Comparison of ENCODE assay signal across 22 mouse cellular contexts in genomic region chr1:172527431-172527830, GRCm38 (mm10). TPM values are rescaled to one million over a fixed set of nuclear protein-coding genes. Genes with fewer than 3 reads are reported as not detected.
DNase-seq lines count a peak whose midpoint lies in the region; ATAC-seq and TF ChIP-seq lines count a peak whose summit lies in the region.
"Had no signal": no experiment of that assay in that cellular context is flagged by ENCODE, and none has a peak within 500 bp of the region (broad histone marks: within the 10 kb centered on the region; RNA-seq: fewer than 3 reads in every experiment).

No protein-coding gene starts in this region.

- H3K4me1 ChIP-seq in heart, embryonic 11.5 days (ENCODE audit: control insufficient read depth, insufficient read depth, low read length) = peaks cover 13% of the 10 kb centered on the region; the same call in 1 of the 2 replicates
- H3K4me1 ChIP-seq in heart, embryonic 15.5 days (replicated peaks) = peaks cover 32% of the 10 kb centered on the region
- H3K4me1 ChIP-seq in heart, postnatal 0 days (ENCODE audit: control insufficient read depth, insufficient read depth) = peaks cover 3% of the 10 kb centered on the region; the same call in 1 of the 2 replicates
- no peaks in the 10 kb centered on the region for H3K4me1 ChIP-seq in hindbrain, embryonic 11.5 days (replicated peaks; ENCODE audit: control insufficient read depth, insufficient read depth, low read length)

- H3K4me3 ChIP-seq in gastrocnemius, adult 2 months = no peak overlapping the region
- H3K4me3 ChIP-seq in heart, embryonic 11.5 days (ENCODE audit: low read depth, low read length) = no peak overlapping the region
- H3K4me3 ChIP-seq in heart, embryonic 15.5 days = no peak overlapping the region
- H3K4me3 ChIP-seq in heart, postnatal 0 days (ENCODE audit: low read depth, low read length) = no peak overlapping the region
- no peak overlapping the region for H3K4me3 ChIP-seq in hindbrain, embryonic 11.5 days (ENCODE audit: low read depth, low read length)
- H3K4me3 ChIP-seq: embryonic facial prominence, embryonic 12.5 days; forebrain, embryonic 15.5 days; hindbrain, embryonic 12.5 days had no signal

- H3K9ac ChIP-seq in heart, embryonic 11.5 days (ENCODE audit: low read depth, low read length) = no peak overlapping the region
- no peak overlapping the region for H3K9ac ChIP-seq in heart, embryonic 15.5 days
- H3K9ac ChIP-seq in heart, postnatal 0 days (replicated peaks; ENCODE audit: low read depth, low read length) = no peak overlapping the region
- no peak overlapping the region for H3K9ac ChIP-seq in hindbrain, embryonic 11.5 days (ENCODE audit: low read depth, low read length)
- H3K9ac ChIP-seq: embryonic facial prominence, embryonic 12.5 days; forebrain, embryonic 15.5 days; hindbrain, embryonic 12.5 days had no signal

- peak overlapping the region; percentile 53; the same call in 1 of the 2 replicates for H3K4me2 ChIP-seq in heart, embryonic 11.5 days
- no peak overlapping the region; the same call in 1 of the 2 replicates for H3K4me2 ChIP-seq in heart, embryonic 15.5 days
- H3K4me2 ChIP-seq in heart, postnatal 0 days (ENCODE audit: low read depth, low read length) = 0 out of 2 replicates have a peak overlapping the region, but pooled peaks have one; percentile 49
- H3K4me2 ChIP-seq in hindbrain, embryonic 11.5 days (replicated peaks; ENCODE audit: low read depth, low read length) = no peak overlapping the region
- H3K4me2 ChIP-seq: embryonic facial prominence, embryonic 12.5 days; forebrain, embryonic 15.5 days; hindbrain, embryonic 12.5 days had no signal

- no peak for ATAC-seq in heart, embryonic 11.5 days (replicated peaks; ENCODE audit: insufficient number of reproducible peaks, low FRiP score, low TSS enrichment)
- no peak for ATAC-seq in heart, embryonic 15.5 days (replicated peaks; ENCODE audit: insufficient number of reproducible peaks, insufficient read depth, low FRiP score, low read depth)
- ATAC-seq in heart, postnatal 0 days (ENCODE audit: insufficient read depth, low read depth) = no peak
- no peak for ATAC-seq in hindbrain, embryonic 11.5 days (ENCODE audit: low FRiP score)
- ATAC-seq: forebrain, embryonic 15.5 days; hindbrain, postnatal 0 days had no signal

- WGBS in heart, embryonic 11.5 days (ENCODE audit: insufficient replicate concordance) = 88% methylated on average over 10 of the region's 10 CpGs
- whole genome bisulfite sequencing in heart, embryonic 15.5 days = 86% methylated on average over 10 of the region's 10 CpGs
- 87% methylated on average over 10 of the region's 10 CpGs for WGBS in heart, postnatal 0 days
- 95% methylated on average over 10 of the region's 10 CpGs for WGBS in hindbrain, embryonic 11.5 days

- H3K27ac ChIP-seq in gastrocnemius, adult 2 months = peak overlapping the region; percentile 80; the same call in 1 of the 2 replicates
- H3K27ac ChIP-seq in heart, embryonic 11.5 days (ENCODE audit: low read depth, low read length) = peak overlapping the region; percentile 88
- H3K27ac ChIP-seq in heart, embryonic 15.5 days = peak overlapping the region; percentile 82
- peak overlapping the region; percentile 88; the same call in 1 of the 2 replicates for H3K27ac ChIP-seq in heart, postnatal 0 days (ENCODE audit: low read depth)
- no peak overlapping the region for H3K27ac ChIP-seq in hindbrain, embryonic 11.5 days (ENCODE audit: low read depth, low read length)
- H3K27ac ChIP-seq: embryonic facial prominence, embryonic 12.5 days; forebrain, embryonic 15.5 days; hindbrain, embryonic 12.5 days; hindbrain, postnatal 0 days had no signal

- intact Hi-C loops in gastrocnemius, adult 2 months (cut with DNase I) = no loop called here
- intact Hi-C loops in heart, postnatal 25 days (cut with DNase I) = loop anchor here (5.0 kb wide), 1 partner anchor 35 kb away; no protein-coding TSS in a partner anchor

- no peak for TF ChIP-seq CTCF in gastrocnemius, adult 2 months (IDR thresholded peaks at IDR 0.05)
- TF ChIP-seq CTCF in heart, postnatal 0 days (IDR thresholded peaks at IDR 0.05; ENCODE audit: low read depth) = no peak

- no peaks in the 10 kb centered on the region for H3K9me3 ChIP-seq in heart, embryonic 11.5 days (replicated peaks; ENCODE audit: control insufficient read depth, low read length)
- H3K9me3 ChIP-seq in heart, embryonic 15.5 days (replicated peaks) = no peaks in the 10 kb centered on the region
- no peaks in the 10 kb centered on the region for H3K9me3 ChIP-seq in heart, postnatal 0 days (replicated peaks; ENCODE audit: control insufficient read depth, low read length)
- H3K9me3 ChIP-seq in hindbrain, embryonic 11.5 days (ENCODE audit: control insufficient read depth, low read length) = no peaks in the 10 kb centered on the region
- H3K9me3 ChIP-seq: embryonic facial prominence, embryonic 12.5 days; forebrain, embryonic 15.5 days; G1E; hindbrain, embryonic 12.5 days had no signal

- peaks cover 5% of the 10 kb centered on the region for H3K27me3 ChIP-seq in heart, embryonic 11.5 days (ENCODE audit: control insufficient read depth, insufficient read depth, low read length)
- H3K27me3 ChIP-seq in heart, embryonic 15.5 days = peaks cover 22% of the 10 kb centered on the region
- H3K27me3 ChIP-seq in heart, postnatal 0 days (ENCODE audit: control insufficient read depth, insufficient read depth, low read length) = peaks cover 24% of the 10 kb centered on the region; the same call in 1 of the 2 replicates
- H3K27me3 ChIP-seq in hindbrain, embryonic 11.5 days (ENCODE audit: control insufficient read depth, insufficient read depth, low read length) = no peaks in the 10 kb centered on the region

- H3K36me3 ChIP-seq in heart, embryonic 11.5 days (ENCODE audit: control insufficient read depth, insufficient read depth, low read length) = no peaks in the 10 kb centered on the region
- no peaks in the 10 kb centered on the region for H3K36me3 ChIP-seq in heart, embryonic 15.5 days
- H3K36me3 ChIP-seq in heart, postnatal 0 days (replicated peaks; ENCODE audit: control insufficient read depth, insufficient read depth, low read length) = no peaks in the 10 kb centered on the region
- no peaks in the 10 kb centered on the region for H3K36me3 ChIP-seq in hindbrain, embryonic 11.5 days (ENCODE audit: control insufficient read depth, insufficient read depth, low read length)
- H3K36me3 ChIP-seq: embryonic facial prominence, embryonic 12.5 days; forebrain, embryonic 15.5 days; G1E; hindbrain, embryonic 12.5 days had no signal

- TF ChIP-seq EP300 in heart, postnatal 0 days (IDR thresholded peaks at IDR 0.05; ENCODE audit: low read depth) = no peak

- no peak for DNase-seq in gastrocnemius, adult 2 months
- no peak for DNase-seq in gastrocnemius, postnatal 4 days (ENCODE audit: low spot score in 2 of 2)
- DNase-seq in heart, adult 8-10 months (ENCODE audit: low spot score) = no peak
- no peak for DNase-seq in heart, postnatal 25 days (ENCODE audit: low spot score)
- DNase-seq in heart, postnatal 0 days (ENCODE audit: low spot score) = no peak
- DNase-seq in hindbrain, embryonic 11.5 days (ENCODE audit: low spot score) = no peak
- DNase-seq: adrenal gland, adult 8-10 months; adrenal gland, postnatal 36 days; cerebellum, adult 11 months; cerebellum, adult 8-10 months; cerebellum, postnatal 14 days; gastrocnemius, postnatal 10 days had no signal

RNA-seq across cellular contexts. Expression of gene Cfap45, which starts 6.8 kb away (rescaled TPM):
- total RNA-seq in gastrocnemius, adult 2 months (2021) = not detected
- 1 to 10 TPM; 1.3 to 1.8 TPM for total RNA-seq in gastrocnemius, postnatal 4 days (2021)
- 2.6 and 2.7 TPM in 2 replicates for polyA plus RNA-seq in heart, embryonic 11.5 days (2014; fragmentation: Nextera tagmentation; extraction: Ambion mirVana)
- total RNA-seq in heart, adult 8-10 months (2022) = under 1 TPM; 0.19 to 0.98 (median 0.46) TPM
- 2.3 and 3.3 TPM in 2 replicates for polyA plus RNA-seq in heart, embryonic 15.5 days (2015; fragmentation: Nextera tagmentation; extraction: Ambion mirVana)
- total RNA-seq in heart, postnatal 25 days (2021) = under 1 TPM; 0.34 to 0.39 TPM
- 3.6 and 6.6 TPM in 2 replicates for total RNA-seq in heart, postnatal 0 days (2014; rRNA removed; ENCODE audit: low replicate concordance)
- polyA plus RNA-seq in heart, postnatal 0 days (2015; fragmentation: Nextera tagmentation; extraction: Ambion mirVana) = 2.3 and 2.6 TPM in 2 replicates
- 3.7 and 4.8 TPM in 2 replicates for polyA plus RNA-seq in hindbrain, embryonic 11.5 days (2014; fragmentation: Nextera tagmentation; extraction: Ambion mirVana)
- polyA plus RNA-seq: G1E had no signal

RNA-seq across cellular contexts. Expression of gene Tagln2, which starts 27.6 kb away (rescaled TPM):
- total RNA-seq in gastrocnemius, adult 2 months (2021) = 10 to 100 TPM; 16.4 to 23.4 TPM
- 100 to 1,000 TPM; 146 to 158 TPM for total RNA-seq in gastrocnemius, postnatal 4 days (2021)
- 248 and 295 TPM in 2 replicates for polyA plus RNA-seq in heart, embryonic 11.5 days (2014; fragmentation: Nextera tagmentation; extraction: Ambion mirVana)
- total RNA-seq in heart, adult 8-10 months (2022) = 10 to 100 TPM; 37.8 to 77.3 (median 50.1) TPM
- 276 and 327 TPM in 2 replicates for polyA plus RNA-seq in heart, embryonic 15.5 days (2015; fragmentation: Nextera tagmentation; extraction: Ambion mirVana)
- 10 to 100 TPM; 75.4 to 87.9 TPM for total RNA-seq in heart, postnatal 25 days (2021)
- 235 and 276 TPM in 2 replicates for total RNA-seq in heart, postnatal 0 days (2014; rRNA removed; ENCODE audit: low replicate concordance)
- polyA plus RNA-seq in heart, postnatal 0 days (2015; fragmentation: Nextera tagmentation; extraction: Ambion mirVana) = 203 and 209 TPM in 2 replicates
- 41.1 and 43.4 TPM in 2 replicates for polyA plus RNA-seq in hindbrain, embryonic 11.5 days (2014; fragmentation: Nextera tagmentation; extraction: Ambion mirVana)

RNA-seq across cellular contexts. Expression of gene Vsig8, which starts 28.3 kb away (rescaled TPM):
- not detected for total RNA-seq in gastrocnemius, adult 2 months (2021)
- not detected for total RNA-seq in gastrocnemius, postnatal 4 days (2021)
- polyA plus RNA-seq in heart, embryonic 11.5 days (2014; fragmentation: Nextera tagmentation; extraction: Ambion mirVana) = 0.28 TPM in 1 of 2 replicates, not detected in the other
- total RNA-seq in heart, adult 8-10 months (2022) = not detected
- polyA plus RNA-seq in heart, embryonic 15.5 days (2015; fragmentation: Nextera tagmentation; extraction: Ambion mirVana) = 0.34 and 0.55 TPM in 2 replicates
- not detected for total RNA-seq in heart, postnatal 25 days (2021)
- total RNA-seq in heart, postnatal 0 days (2014; rRNA removed; ENCODE audit: low replicate concordance) = not detected in 2 replicates
- polyA plus RNA-seq in heart, postnatal 0 days (2015; fragmentation: Nextera tagmentation; extraction: Ambion mirVana) = 0.12 and 0.19 TPM in 2 replicates
- polyA plus RNA-seq in hindbrain, embryonic 11.5 days (2014; fragmentation: Nextera tagmentation; extraction: Ambion mirVana) = not detected in 2 replicates
- total RNA-seq: common myeloid progenitor, adult 5-6 weeks; G1E; gastrocnemius, postnatal 10 days had no signal
- polyA plus RNA-seq: CD4-positive, CD25-positive, alpha-beta regulatory T cell, adult 4 months; embryonic facial prominence, embryonic 12.5 days; forebrain, embryonic 11.5 days; G1E had no signal

RNA-seq across cellular contexts. Expression of gene Igsf9, which starts 45.8 kb away (rescaled TPM):
- total RNA-seq in gastrocnemius, adult 2 months (2021) = under 1 TPM in 1 of 2 experiments, not detected in 1; 0.67 TPM
- total RNA-seq in gastrocnemius, postnatal 4 days (2021) = 1 to 10 TPM; 1.7 to 2.3 TPM
- polyA plus RNA-seq in heart, embryonic 11.5 days (2014; fragmentation: Nextera tagmentation; extraction: Ambion mirVana) = 9.3 and 12.0 TPM in 2 replicates
- under 1 TPM; 0.12 to 0.87 (median 0.78) TPM for total RNA-seq in heart, adult 8-10 months (2022)
- 2.9 and 7.7 TPM in 2 replicates for polyA plus RNA-seq in heart, embryonic 15.5 days (2015; fragmentation: Nextera tagmentation; extraction: Ambion mirVana)
- total RNA-seq in heart, postnatal 25 days (2021) = under 1 TPM; 0.25 to 0.55 TPM
- total RNA-seq in heart, postnatal 0 days (2014; rRNA removed; ENCODE audit: low replicate concordance) = 3.2 and 15.5 TPM in 2 replicates
- polyA plus RNA-seq in heart, postnatal 0 days (2015; fragmentation: Nextera tagmentation; extraction: Ambion mirVana) = 0.75 and 0.78 TPM in 2 replicates
- polyA plus RNA-seq in hindbrain, embryonic 11.5 days (2014; fragmentation: Nextera tagmentation; extraction: Ambion mirVana) = 38.3 and 47.8 TPM in 2 replicates
- polyA plus RNA-seq: G1E had no signal

RNA-seq across cellular contexts. Expression of gene Slamf9, which starts 52.3 kb away (rescaled TPM):
- total RNA-seq in gastrocnemius, adult 2 months (2021) = under 1 TPM in 1 of 2 experiments, not detected in 1; 0.22 TPM
- total RNA-seq in gastrocnemius, postnatal 4 days (2021) = under 1 TPM; 0.47 to 0.56 TPM
- polyA plus RNA-seq in heart, embryonic 11.5 days (2014; fragmentation: Nextera tagmentation; extraction: Ambion mirVana) = 1.1 and 1.2 TPM in 2 replicates
- total RNA-seq in heart, adult 8-10 months (2022) = 1 to 10 TPM in 2 of 4 experiments, under 1 TPM in 2; 0.27 to 2.3 (median 1.1) TPM
- 0.83 and 1.1 TPM in 2 replicates for polyA plus RNA-seq in heart, embryonic 15.5 days (2015; fragmentation: Nextera tagmentation; extraction: Ambion mirVana)
- total RNA-seq in heart, postnatal 25 days (2021) = 1 to 10 TPM; 1.3 TPM
- 1.9 and 5.8 TPM in 2 replicates for total RNA-seq in heart, postnatal 0 days (2014; rRNA removed; ENCODE audit: low replicate concordance)
- 1.6 and 2.0 TPM in 2 replicates for polyA plus RNA-seq in heart, postnatal 0 days (2015; fragmentation: Nextera tagmentation; extraction: Ambion mirVana)
- 0.34 and 0.40 TPM in 2 replicates for polyA plus RNA-seq in hindbrain, embryonic 11.5 days (2014; fragmentation: Nextera tagmentation; extraction: Ambion mirVana)
- total RNA-seq: common myeloid progenitor, adult 5-6 weeks; G1E; hindbrain, postnatal 0 days had no signal
- polyA plus RNA-seq: CD4-positive, CD25-positive, alpha-beta regulatory T cell, adult 4 months; forebrain, embryonic 15.5 days; G1E had no signal

Comparison
In these comparisons a context has a peak if more than half of its experiments do, and no peak if none do; other contexts are left out.
1. H3K4me2 ChIP-seq: peak in heart, embryonic 11.5 days (single experiment) and heart, postnatal 0 days (single experiment); none in heart, embryonic 15.5 days (single experiment) and hindbrain, embryonic 11.5 days (single experiment).